Mouse (Mus musculus): ENCODE data around the gene Chst13. TPM values are rescaled to one million over a fixed set of nuclear protein-coding genes. Genes with fewer than 3 reads are reported as not detected.

The Chst13 gene
- polyA plus RNA-seq, 1 experiment from 2014 or later, result not detected

GRCm38 (mm10) chr6:90317510-90318258 lies 7.3 kb downstream of the Chst13 start:
- Histone ChIP-seq H3K4me1 (replicated peaks; ENCODE audit: control insufficient read depth, insufficient read depth, low read length) (no peaks in the 10 kb centered on the region), H3K27me3 (replicated peaks; ENCODE audit: control insufficient read depth, insufficient read depth, low read length) (no peaks in the 10 kb centered on the region), H3K9me3 (ENCODE audit: control insufficient read depth) (no peaks in the 10 kb centered on the region), H3K4me3 (ENCODE audit: low read depth, low read length) (no peak overlapping the region), H3K9ac (ENCODE audit: low read depth, low read length) (no peak overlapping the region), H3K27ac (ENCODE audit: low read depth, low read length) (no peak overlapping the region), H3K4me2 (replicated peaks; ENCODE audit: low read depth) (no peak overlapping the region), H3K36me3 (ENCODE audit: control insufficient read depth, insufficient read depth) (no peaks in the 10 kb centered on the region)
- 77% methylated on average over 2 of the region's 2 CpGs for WGBS
- ATAC-seq, result no peak
- no peak for TF ChIP-seq CTCF (IDR thresholded peaks at IDR 0.05; ENCODE audit: low read depth)

DNA sequence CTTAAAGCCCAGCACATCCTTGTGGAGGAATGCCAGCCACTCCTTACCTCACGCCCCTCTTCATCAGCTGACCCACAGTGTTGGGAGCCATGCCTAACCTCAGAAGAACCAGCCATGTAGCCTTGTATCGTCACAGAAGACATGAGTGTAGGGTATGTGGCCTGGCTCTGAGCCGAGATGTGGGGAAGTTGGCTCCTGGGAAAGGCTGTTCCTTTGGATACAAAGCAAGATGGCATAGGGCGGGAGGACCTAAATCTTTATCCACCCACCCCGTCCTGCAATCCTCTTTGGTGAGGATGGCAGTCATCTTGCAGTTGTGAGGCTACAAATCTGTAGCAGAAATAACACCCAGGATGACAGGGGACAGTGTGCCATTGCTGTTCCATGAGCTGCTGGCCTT lies 9.0 kb downstream of the Chst13 start:
- H3K4me1 ChIP-seq (replicated peaks; ENCODE audit: control insufficient read depth, insufficient read depth, low read length), result no peaks in the 10 kb centered on the region
- no peak for TF ChIP-seq CTCF (IDR thresholded peaks at IDR 0.05; ENCODE audit: low read depth)
- no peaks in the 10 kb centered on the region for H3K27me3 ChIP-seq (replicated peaks; ENCODE audit: control insufficient read depth, insufficient read depth, low read length)
- no peak overlapping the region for H3K9ac ChIP-seq (ENCODE audit: low read depth, low read length)
- no peak overlapping the region for H3K4me3 ChIP-seq (ENCODE audit: low read depth, low read length)
- H3K9me3 ChIP-seq (ENCODE audit: control insufficient read depth), result no peaks in the 10 kb centered on the region
- H3K27ac ChIP-seq (ENCODE audit: low read depth, low read length), result no peak overlapping the region
- no peaks in the 10 kb centered on the region for H3K36me3 ChIP-seq (ENCODE audit: control insufficient read depth, insufficient read depth)
- ATAC-seq, result no peak
- WGBS, result 85% methylated on average over 5 of the region's 5 CpGs
- no peak overlapping the region for H3K4me2 ChIP-seq (replicated peaks; ENCODE audit: low read depth)

DNA sequence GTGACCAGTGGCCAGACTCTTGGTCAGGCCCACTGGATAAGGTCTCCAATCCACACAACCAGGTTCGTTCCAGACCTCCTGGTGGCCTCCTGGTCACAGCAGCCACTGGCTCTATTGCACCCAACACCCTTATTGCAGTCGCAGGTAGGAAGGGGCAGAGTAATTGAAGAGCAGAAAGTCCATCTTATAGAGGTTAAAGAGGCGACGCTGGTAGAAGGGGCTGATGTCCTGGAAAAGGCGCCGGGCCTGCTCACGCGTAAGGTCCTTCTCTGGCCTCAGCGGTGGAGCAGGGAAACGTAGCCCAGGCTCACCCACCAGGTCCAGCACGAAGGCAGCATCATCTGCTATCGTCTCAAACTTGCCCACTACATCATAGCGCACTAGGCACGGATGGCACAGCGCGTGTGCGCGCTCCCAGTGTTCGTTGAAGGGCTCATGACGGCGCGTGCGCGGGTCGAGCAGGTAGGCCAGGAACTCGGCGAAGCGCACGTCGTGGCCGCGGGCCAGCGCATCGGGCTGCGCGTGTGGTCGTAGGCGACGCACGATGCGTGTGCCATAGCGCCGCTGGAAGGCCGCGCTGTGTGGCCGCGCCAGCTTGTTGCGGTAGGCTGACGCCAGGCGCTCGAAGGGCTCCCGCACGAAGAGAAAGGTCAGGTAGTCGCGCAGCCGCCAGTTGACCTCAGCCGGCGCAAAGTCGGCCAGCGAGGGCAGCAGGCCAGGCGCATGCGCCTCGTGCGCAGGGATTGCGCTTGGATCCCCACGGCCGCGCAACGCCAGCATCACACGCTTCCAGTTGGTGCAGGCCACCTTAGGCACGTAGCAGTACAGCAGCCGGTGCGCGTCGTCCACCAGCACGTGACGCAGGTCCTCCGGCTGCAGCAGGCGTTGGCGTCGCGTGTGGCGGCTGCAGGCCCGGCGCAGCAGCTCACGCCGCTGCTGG lies 15.9 kb downstream of the Chst13 start:
- no peaks in the 10 kb centered on the region for H3K27me3 ChIP-seq (replicated peaks; ENCODE audit: control insufficient read depth, insufficient read depth, low read length)
- no peak for TF ChIP-seq CTCF (IDR thresholded peaks at IDR 0.05; ENCODE audit: low read depth)

GRCm38 (mm10) chr6:90306315-90306975 lies 18.5 kb downstream of the Chst13 start:
- Histone ChIP-seq H3K27ac (ENCODE audit: low read depth, low read length) (no peak overlapping the region), H3K4me3 (ENCODE audit: low read depth, low read length) (no peak overlapping the region), H3K27me3 (replicated peaks; ENCODE audit: control insufficient read depth, insufficient read depth, low read length) (no peaks in the 10 kb centered on the region), H3K4me1 (replicated peaks; ENCODE audit: control insufficient read depth, insufficient read depth, low read length) (no peaks in the 10 kb centered on the region), H3K9ac (ENCODE audit: low read depth, low read length) (no peak overlapping the region), H3K4me2 (replicated peaks; ENCODE audit: low read depth) (no peak overlapping the region), H3K36me3 (ENCODE audit: control insufficient read depth, insufficient read depth) (no peaks in the 10 kb centered on the region), H3K9me3 (ENCODE audit: control insufficient read depth) (no peaks in the 10 kb centered on the region)
- TF ChIP-seq CTCF (IDR thresholded peaks at IDR 0.05; ENCODE audit: low read depth), result no peak
- WGBS, result 80% methylated on average over 6 of the region's 6 CpGs
- ATAC-seq, result no peak

More for the DNA sequence above, 15.9 kb downstream of the Chst13 start:
- H3K4me1 ChIP-seq (replicated peaks; ENCODE audit: control insufficient read depth, insufficient read depth, low read length), result no peaks in the 10 kb centered on the region
- H3K9me3 ChIP-seq (ENCODE audit: control insufficient read depth), result no peaks in the 10 kb centered on the region
- WGBS, result 80% methylated on average over 87 of the region's 87 CpGs
- H3K36me3 ChIP-seq (ENCODE audit: control insufficient read depth, insufficient read depth), result no peaks in the 10 kb centered on the region
- no peak overlapping the region for H3K27ac ChIP-seq (ENCODE audit: low read depth, low read length)
- no peak for ATAC-seq
- no peak overlapping the region for H3K4me3 ChIP-seq (ENCODE audit: low read depth, low read length)
- no peak overlapping the region for H3K9ac ChIP-seq (ENCODE audit: low read depth, low read length)
- H3K4me2 ChIP-seq (replicated peaks; ENCODE audit: low read depth), result no peak overlapping the region

- Histone ChIP-seq H3K27ac (ENCODE audit: low read depth, low read length) (no peak within 1 kb of the TSS), H3K4me2 (replicated peaks; ENCODE audit: low read depth) (no peak within 1 kb of the TSS), H3K36me3 (ENCODE audit: control insufficient read depth, insufficient read depth) (no peaks in the 10 kb centered on the region), H3K9me3 (ENCODE audit: control insufficient read depth) (no peaks in the 10 kb centered on the region), H3K4me3 (ENCODE audit: low read depth, low read length) (no peak within 1 kb of the TSS), H3K4me1 (replicated peaks; ENCODE audit: control insufficient read depth, insufficient read depth, low read length) (no peaks in the 10 kb centered on the region), H3K9ac (ENCODE audit: low read depth, low read length) (no peak within 1 kb of the TSS), H3K27me3 (replicated peaks; ENCODE audit: control insufficient read depth, insufficient read depth, low read length) (no peaks in the 10 kb centered on the region)
- 93% methylated on average over 1 of the region's 1 CpGs for WGBS
- ATAC-seq, result no peak
- TF ChIP-seq CTCF (IDR thresholded peaks at IDR 0.05; ENCODE audit: low read depth), result no peak
Measured at GRCm38 (mm10) chr6:90300919-90301318, 24.1 kb downstream of the Chst13 start, which contains the start of gene BC048671. Gene BC048671 (plus strand): TSS chr6:90301219.

GRCm38 (mm10) chr6:90288265-90288664 lies 36.7 kb downstream of the Chst13 start:
- no peak for ATAC-seq
- peak; percentile 56 for TF ChIP-seq CTCF (IDR thresholded peaks at IDR 0.05; ENCODE audit: low read depth)
- H3K36me3 ChIP-seq (ENCODE audit: control insufficient read depth, insufficient read depth), result no peaks in the 10 kb centered on the region
- H3K4me2 ChIP-seq (replicated peaks; ENCODE audit: low read depth), result no peak overlapping the region
- WGBS, result 52% methylated on average over 12 of the region's 12 CpGs
- no peaks in the 10 kb centered on the region for H3K27me3 ChIP-seq (replicated peaks; ENCODE audit: control insufficient read depth, insufficient read depth, low read length)
- H3K9me3 ChIP-seq (ENCODE audit: control insufficient read depth), result no peaks in the 10 kb centered on the region
- no peak overlapping the region for H3K9ac ChIP-seq (ENCODE audit: low read depth, low read length)
- no peak overlapping the region for H3K27ac ChIP-seq (ENCODE audit: low read depth, low read length)
- no peaks in the 10 kb centered on the region for H3K4me1 ChIP-seq (replicated peaks; ENCODE audit: control insufficient read depth, insufficient read depth, low read length)
- no peak overlapping the region for H3K4me3 ChIP-seq (ENCODE audit: low read depth, low read length)

Other genes with a start within 250 kb of the Chst13 start
- not detected in 2 replicates for gene Vmn1r49, start 246.7 kb downstream of the Chst13 start, polyA plus RNA-seq (2015; fragmentation: Nextera tagmentation; extraction: Ambion mirVana)
- gene Vmn1r50, start 223.8 kb downstream of the Chst13 start, polyA plus RNA-seq (2015; fragmentation: Nextera tagmentation; extraction: Ambion mirVana), result not detected in 2 replicates
- 0.04 and 0.05 TPM in 2 replicates for gene Vmn1r51, start 202.6 kb downstream of the Chst13 start, polyA plus RNA-seq (2015; fragmentation: Nextera tagmentation; extraction: Ambion mirVana)
- gene Vmn1r52, start 150.4 kb downstream of the Chst13 start, polyA plus RNA-seq (2015; fragmentation: Nextera tagmentation; extraction: Ambion mirVana), result not detected in 2 replicates
- not detected in 2 replicates for gene V1ra8, start 122.4 kb downstream of the Chst13 start, polyA plus RNA-seq (2015; fragmentation: Nextera tagmentation; extraction: Ambion mirVana)
- not detected in 2 replicates for gene Vmn1r53, start 100.7 kb downstream of the Chst13 start, polyA plus RNA-seq (2015; fragmentation: Nextera tagmentation; extraction: Ambion mirVana)
- gene Vmn1r54, start 78.9 kb downstream of the Chst13 start, polyA plus RNA-seq (2015; fragmentation: Nextera tagmentation; extraction: Ambion mirVana), result not detected in 2 replicates
- not detected in 2 replicates for gene BC048671, start 24.0 kb downstream of the Chst13 start, polyA plus RNA-seq (2015; fragmentation: Nextera tagmentation; extraction: Ambion mirVana)
- gene Uroc1, start 8.1 kb upstream of the Chst13 start, polyA plus RNA-seq (2015; fragmentation: Nextera tagmentation; extraction: Ambion mirVana), result 0.04 TPM in 1 of 2 replicates, not detected in the other
- gene Zxdc, start 44.3 kb upstream of the Chst13 start, polyA plus RNA-seq (2015; fragmentation: Nextera tagmentation; extraction: Ambion mirVana), result 5.0 and 5.3 TPM in 2 replicates
- 0.07 TPM in 1 of 2 replicates, not detected in the other for gene Cfap100, start 103.6 kb upstream of the Chst13 start, polyA plus RNA-seq (2015; fragmentation: Nextera tagmentation; extraction: Ambion mirVana)
- 0.51 and 0.86 TPM in 2 replicates for gene Klf15, start 137.4 kb upstream of the Chst13 start, polyA plus RNA-seq (2015; fragmentation: Nextera tagmentation; extraction: Ambion mirVana)
- gene Aldh1l1, start 161.2 kb upstream of the Chst13 start, polyA plus RNA-seq (2015; fragmentation: Nextera tagmentation; extraction: Ambion mirVana), result 12.1 and 15.6 TPM in 2 replicates

Data from intestine, postnatal 0 days (tissue).